Comparison of ENCODE assay signal across 9 mouse cellular contexts in the genomic region with DNA sequence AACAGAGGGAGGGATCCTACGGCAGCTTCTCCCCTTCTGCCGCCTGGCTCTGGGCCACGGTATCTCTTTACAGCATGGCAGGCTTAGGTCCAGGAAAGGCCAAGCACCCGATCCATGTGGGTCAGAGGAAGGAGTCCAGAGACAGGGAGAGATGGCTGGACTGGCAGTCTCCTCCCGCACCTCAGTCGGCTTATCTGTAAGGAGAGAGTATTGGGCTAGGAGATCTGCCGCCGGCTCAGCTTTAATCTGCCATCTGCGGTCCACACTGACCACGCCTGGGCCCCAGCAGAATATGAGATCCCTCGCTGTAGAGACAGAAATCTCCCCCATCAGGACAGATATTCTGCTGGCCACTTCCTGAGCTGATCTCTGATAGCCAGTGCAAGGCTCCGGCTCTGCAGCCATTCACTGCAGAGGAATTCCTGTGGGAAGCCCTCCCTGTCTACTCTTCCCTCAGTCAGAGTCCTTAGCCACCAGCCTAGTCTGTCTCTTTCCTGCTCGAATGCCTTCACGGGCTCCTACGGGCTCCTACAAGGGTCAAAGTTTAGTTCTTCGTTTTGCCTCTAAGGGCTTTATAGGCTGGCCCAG. TPM values are rescaled to one million over a fixed set of nuclear protein-coding genes. Genes with fewer than 3 reads are reported as not detected.
A peak's percentile ranks its signal among the peaks of the same experiment; 100 is the strongest.
DNase-seq lines count a peak whose midpoint lies in the region; ATAC-seq and TF ChIP-seq lines count a peak whose summit lies in the region.
"Had no signal": no experiment of that assay in that cellular context is flagged by ENCODE, and none has a peak within 500 bp of the region (broad histone marks: within the 10 kb centered on the region; RNA-seq: fewer than 3 reads in every experiment).

No protein-coding gene starts in this region.

- no peak for TF ChIP-seq POLR2A in ES-Bruce4 (IDR thresholded peaks at IDR 0.05; ENCODE audit: insufficient read depth, low read length)

- H3K27ac ChIP-seq in ES-Bruce4 (ENCODE audit: insufficient read depth, low read length) = no peak overlapping the region
- H3K27ac ChIP-seq in heart, embryonic 12.5 days (ENCODE audit: poor library complexity, severe bottlenecking) = peak overlapping the region; percentile 55
- no peak overlapping the region for H3K27ac ChIP-seq in left cerebral cortex, adult 2 months
- no peak overlapping the region for H3K27ac ChIP-seq in layer of hippocampus, adult 2 months

- H3K36me3 ChIP-seq in ES-Bruce4 (ENCODE audit: control insufficient read depth, insufficient read depth, low read length, poor library complexity, severe bottlenecking) = no peaks in the 10 kb centered on the region
- no peaks in the 10 kb centered on the region for H3K36me3 ChIP-seq in heart, embryonic 12.5 days

- 9% methylated on average over 16 of the region's 16 CpGs for WGBS in heart, embryonic 12.5 days

- H3K9ac ChIP-seq in ES-Bruce4 (ENCODE audit: low read depth, poor library complexity, severe bottlenecking) = peak overlapping the region; percentile 15
- H3K9ac ChIP-seq in heart, embryonic 12.5 days = peak overlapping the region; percentile 58

- peak overlapping the region; percentile 25 for H3K4me3 ChIP-seq in ES-Bruce4 (ENCODE audit: low read depth, low read length)
- peak overlapping the region; percentile 15; the same call in 1 of the 2 replicates for H3K4me3 ChIP-seq in heart, embryonic 12.5 days
- H3K4me3 ChIP-seq in left cerebral cortex, adult 2 months = no peak overlapping the region
- H3K4me3 ChIP-seq in layer of hippocampus, adult 2 months = no peak overlapping the region

- peak overlapping the region; percentile 53 for H3K4me2 ChIP-seq in heart, embryonic 12.5 days

- intact Hi-C loops in left cerebral cortex, adult 2 months (cut with DNase I) = no loop called here

- no peaks in the 10 kb centered on the region for H3K27me3 ChIP-seq in ES-Bruce4 (ENCODE audit: control insufficient read depth, insufficient read depth, low read length, poor library complexity, severe bottlenecking)
- no peaks in the 10 kb centered on the region for H3K27me3 ChIP-seq in heart, embryonic 12.5 days (replicated peaks)

- peak; percentile 75 for DNase-seq in cerebellum, adult 9-10 months
- DNase-seq in kidney, postnatal 14 days = peak; percentile 56
- DNase-seq in left cerebral cortex, adult 2 months (ENCODE audit: extremely low spot score in 1 of 2, low spot score in 2 of 2) = no peak
- no peak for DNase-seq in natural killer cell, adult 2 months (ENCODE audit: low spot score in 2 of 2)
- DNase-seq in layer of hippocampus, adult 2 months (ENCODE audit: low spot score in 2 of 2) = no peak

- peaks cover 6% of the 10 kb centered on the region for H3K4me1 ChIP-seq in ES-Bruce4 (ENCODE audit: control insufficient read depth, insufficient read depth, low read length)
- H3K4me1 ChIP-seq in heart, embryonic 12.5 days (replicated peaks) = peaks cover 44% of the 10 kb centered on the region

- TF ChIP-seq CTCF in ES-Bruce4 (IDR thresholded peaks at IDR 0.05; ENCODE audit: low read depth, low read length) = no peak
- TF ChIP-seq CTCF in left cerebral cortex, adult 2 months (IDR thresholded peaks at IDR 0.05) = no peak
- TF ChIP-seq CTCF in layer of hippocampus, adult 2 months (conservative IDR thresholded peaks at IDR 0.05) = no peak

- TF ChIP-seq EP300 in ES-Bruce4 (IDR thresholded peaks at IDR 0.05; ENCODE audit: insufficient read depth, low read depth, low read length) = no peak

- no peaks in the 10 kb centered on the region for H3K9me3 ChIP-seq in ES-Bruce4 (replicated peaks; ENCODE audit: control insufficient read depth, insufficient read depth, low read length, poor library complexity, severe bottlenecking)
- no peaks in the 10 kb centered on the region for H3K9me3 ChIP-seq in heart, embryonic 12.5 days (replicated peaks)

- ATAC-seq in heart, embryonic 12.5 days (ENCODE audit: insufficient number of reproducible peaks, low FRiP score) = peak; percentile 41; the same call in 1 of the 2 replicates
- peak; percentile 62 for ATAC-seq in megakaryocyte-erythroid progenitor cell, adult 5-6 weeks (replicated peaks; ENCODE audit: low FRiP score, low TSS enrichment, poor library complexity, severe bottlenecking)

RNA-seq across cellular contexts. Expression of gene Btg2, which starts 8.0 kb away (rescaled TPM):
- polyA plus RNA-seq in ES-Bruce4 (2011; ENCODE audit: insufficient read depth, insufficient read length, low read depth, missing spikeins) = 109 and 112 TPM in 2 replicates
- polyA plus RNA-seq in heart, embryonic 12.5 days (2016; fragmentation: Nextera tagmentation; extraction: Ambion mirVana) = 37.8 and 40.4 TPM in 2 replicates
- total RNA-seq in megakaryocyte-erythroid progenitor cell, adult 5-6 weeks (2014; fragmentation: Nextera tagmentation) = 2.0 and 3.9 TPM in 2 replicates
- total RNA-seq in megakaryocyte-erythroid progenitor cell, adult 5-6 weeks (2017) = 58.5 and 61.6 TPM in 2 replicates
- 10 to 100 TPM; 26.2 to 28.3 TPM for total RNA-seq in left cerebral cortex, adult 2 months (2021)
- 10 to 100 TPM; 17.2 to 22.0 TPM for total RNA-seq in layer of hippocampus, adult 2 months (2021)

RNA-seq across cellular contexts. Expression of gene Chit1, which starts 24.1 kb away (rescaled TPM):
- polyA plus RNA-seq in ES-Bruce4 (2011; ENCODE audit: insufficient read depth, insufficient read length, low read depth, missing spikeins) = not detected in 2 replicates
- 0.32 and 0.49 TPM in 2 replicates for polyA plus RNA-seq in heart, embryonic 12.5 days (2016; fragmentation: Nextera tagmentation; extraction: Ambion mirVana)
- not detected in 2 replicates for total RNA-seq in megakaryocyte-erythroid progenitor cell, adult 5-6 weeks (2014; fragmentation: Nextera tagmentation)
- not detected in 2 replicates for total RNA-seq in megakaryocyte-erythroid progenitor cell, adult 5-6 weeks (2017)
- not detected for total RNA-seq in left cerebral cortex, adult 2 months (2021)
- under 1 TPM in 1 of 2 experiments, not detected in 1; 0.20 TPM for total RNA-seq in layer of hippocampus, adult 2 months (2021)
- total RNA-seq: adrenal gland, postnatal 36 days had no signal

RNA-seq across cellular contexts. Expression of gene Fmod, which starts 49.9 kb away (rescaled TPM):
- polyA plus RNA-seq in ES-Bruce4 (2011; ENCODE audit: insufficient read depth, insufficient read length, low read depth, missing spikeins) = not detected in 2 replicates
- polyA plus RNA-seq in heart, embryonic 12.5 days (2016; fragmentation: Nextera tagmentation; extraction: Ambion mirVana) = 15.7 and 17.5 TPM in 2 replicates
- not detected in 2 replicates for total RNA-seq in megakaryocyte-erythroid progenitor cell, adult 5-6 weeks (2014; fragmentation: Nextera tagmentation)
- not detected in 2 replicates for total RNA-seq in megakaryocyte-erythroid progenitor cell, adult 5-6 weeks (2017)
- 10 to 100 TPM; 15.8 to 23.8 TPM for total RNA-seq in left cerebral cortex, adult 2 months (2021)
- total RNA-seq in layer of hippocampus, adult 2 months (2021) = 1 to 10 TPM; 6.0 to 7.4 TPM

Comparison
In these comparisons a context has a peak if more than half of its experiments do, and no peak if none do; other contexts are left out.
1. H3K4me3 ChIP-seq: peak in ES-Bruce4 (single experiment) and heart, embryonic 12.5 days (single experiment); none in left cerebral cortex, adult 2 months (single experiment) and layer of hippocampus, adult 2 months (single experiment).
2. DNase-seq: peak in cerebellum, adult 9-10 months (single experiment) and kidney, postnatal 14 days (single experiment); none in left cerebral cortex, adult 2 months (0 of 2), natural killer cell, adult 2 months (0 of 2) and layer of hippocampus, adult 2 months (0 of 2).
3. RNA of gene Fmod, which starts 49.9 kb away (total RNA-seq): 15.8 to 23.8 TPM in left cerebral cortex, adult 2 months and 6.0 to 7.4 TPM in layer of hippocampus, adult 2 months; not detected in megakaryocyte-erythroid progenitor cell, adult 5-6 weeks; every median in the first group is over 4 times any median in the second.